Mouse (Mus musculus) stomach, embryonic 16.5 days (tissue): ENCODE measurements around the gene Vopp1. TPM values are rescaled to one million over a fixed set of nuclear protein-coding genes. Genes with fewer than 3 reads are reported as not detected.
A peak's percentile ranks its signal among the peaks of the same experiment; 100 is the strongest.

ENCODE experiments used
- ATAC-seq: fragments of 200-750 bp; cut with Nextera tagmentation; 2 replicates; pipeline ENCODE4 v1.8.0; 2017; ENCODE audit warnings: moderate number of reproducible peaks, moderate TSS enrichment; ENCODE audit not compliant: insufficient read depth, low FRiP score
- H3K27ac ChIP-seq: fragments of 300-500 bp; sonication (generic); 2 replicates; pipeline ENCODE4 v1.5.1; 2014; ENCODE audit warnings: low read length
- H3K27me3 ChIP-seq: fragments of 300-500 bp; sonication (generic); 2 replicates; pipeline ENCODE4 v1.6.1; 2014; ENCODE audit warnings: low read length, control low read depth, mixed read lengths; ENCODE audit not compliant: control insufficient read depth, insufficient read depth
- H3K36me3 ChIP-seq: fragments of 300-500 bp; sonication (generic); 2 replicates; pipeline ENCODE4 v1.6.1; 2014; ENCODE audit warnings: low read length; ENCODE audit not compliant: control insufficient read depth, insufficient read depth
- H3K4me1 ChIP-seq: fragments of 300-500 bp; sonication (generic); 2 replicates; pipeline ENCODE4 v1.6.1; 2014; ENCODE audit warnings: low read length, control low read depth, mixed read lengths; ENCODE audit not compliant: control insufficient read depth, insufficient read depth
- H3K4me2 ChIP-seq: fragments of 300-500 bp; sonication (generic); 2 replicates; pipeline ENCODE4 v1.6.1; 2014; ENCODE audit warnings: low read depth, low read length, mixed read lengths
- H3K4me3 ChIP-seq: fragments of 300-500 bp; sonication (generic); replicated peaks from 2 replicates; pipeline ENCODE4 v1.5.1; 2014; ENCODE audit warnings: mild to moderate bottlenecking, low read length
- H3K9ac ChIP-seq: fragments of 300-500 bp; sonication (generic); 2 replicates; pipeline ENCODE4 v1.6.1; 2014; ENCODE audit warnings: low read length
- H3K9me3 ChIP-seq: fragments of 300-500 bp; sonication (generic); replicated peaks from 2 replicates; pipeline ENCODE4 v1.6.1; 2016; ENCODE audit warnings: low read length, control low read depth; ENCODE audit not compliant: control insufficient read depth
- WGBS: fragments of 180-500 bp; shearing (Covaris S2); extraction: QIAGEN DNeasy Blood & Tissue Kit; methylation state at CpG from one replicate; pipeline ENCODE4 v1.1.7; 2014; 5-methylcytosine and 5-hydroxymethylcytosine counted together
- polyA plus RNA-seq: library from polyadenylated mRNA; unstranded; fragments of >200 nt; fragmentation: Nextera tagmentation; extraction: Ambion mirVana; gene quantifications from 2 replicates; pipeline ENCODE4 v1.2.1, GENCODE M21; 2015

Vopp1 gene
- polyA plus RNA-seq, 1 experiment from 2014 or later = 48.6 TPM

GRCm38 (mm10) chr6:57743333-57743732 is 81.6 kb downstream of the Vopp1 start:
- Histone ChIP-seq H3K27ac (no peak overlapping the region), H3K4me3 (no peak overlapping the region), H3K9ac (no peak overlapping the region), H3K36me3 (0 out of 2 replicates have a peak, but pooled peaks cover 5% of the 10 kb centered on the region), H3K27me3 (no peaks in the 10 kb centered on the region), H3K9me3 (no peaks in the 10 kb centered on the region), H3K4me1 (no peaks in the 10 kb centered on the region; the same call in 1 of the 2 replicates), H3K4me2 (no peak overlapping the region)
- WGBS = 83% methylated on average over 2 of the region's 2 CpGs
- no peak for ATAC-seq

GRCm38 (mm10) chr6:57742749-57743148 is 82.2 kb downstream of the Vopp1 start:
- H3K27ac ChIP-seq = no peak overlapping the region
- WGBS = 91% methylated on average over 1 of the region's 1 CpGs
- no peak overlapping the region for H3K9ac ChIP-seq
- ATAC-seq = no peak
- H3K4me1 ChIP-seq = no peaks in the 10 kb centered on the region; the same call in 1 of the 2 replicates
- H3K27me3 ChIP-seq = no peaks in the 10 kb centered on the region
- no peak overlapping the region for H3K4me2 ChIP-seq
- H3K9me3 ChIP-seq = no peaks in the 10 kb centered on the region
- H3K36me3 ChIP-seq = 0 out of 2 replicates have a peak, but pooled peaks cover 5% of the 10 kb centered on the region
- H3K4me3 ChIP-seq = no peak overlapping the region

- H3K27me3 ChIP-seq = no peaks in the 10 kb centered on the region
- H3K4me1 ChIP-seq = no peaks in the 10 kb centered on the region
- H3K4me2 ChIP-seq = no peak overlapping the region
- no peak overlapping the region for H3K4me3 ChIP-seq
- no peak overlapping the region for H3K9ac ChIP-seq
- H3K27ac ChIP-seq = no peak overlapping the region
- ATAC-seq = no peak
- H3K36me3 ChIP-seq = no peaks in the 10 kb centered on the region
- no peaks in the 10 kb centered on the region for H3K9me3 ChIP-seq
- 80% methylated on average over 1 of the region's 1 CpGs for WGBS
Measured at GRCm38 (mm10) chr6:57721347-57721746, 103.6 kb downstream of the Vopp1 start.

- no peak overlapping the region for H3K4me2 ChIP-seq
- 7% methylated on average over 1 of the region's 1 CpGs for WGBS
Measured at GRCm38 (mm10) chr6:57711726-57712125, 113.2 kb downstream of the Vopp1 start.

GRCm38 (mm10) chr6:57706721-57707120 is 118.2 kb downstream of the Vopp1 start:
- Histone ChIP-seq H3K27me3 (no peaks in the 10 kb centered on the region), H3K9me3 (no peaks in the 10 kb centered on the region), H3K27ac (no peak overlapping the region), H3K36me3 (no peaks in the 10 kb centered on the region), H3K4me3 (no peak overlapping the region), H3K4me2 (no peak overlapping the region), H3K9ac (no peak overlapping the region), H3K4me1 (peaks cover 10% of the 10 kb centered on the region)
- 90% methylated on average over 1 of the region's 1 CpGs for WGBS
- ATAC-seq = no peak

More at GRCm38 (mm10) chr6:57711726-57712125, 113.2 kb downstream of the Vopp1 start:
- Histone ChIP-seq H3K9ac (no peak overlapping the region), H3K9me3 (no peaks in the 10 kb centered on the region), H3K27ac (no peak overlapping the region), H3K27me3 (no peaks in the 10 kb centered on the region), H3K36me3 (no peaks in the 10 kb centered on the region), H3K4me1 (0 out of 2 replicates have a peak, but pooled peaks cover 3% of the 10 kb centered on the region), H3K4me3 (no peak overlapping the region)
- ATAC-seq = no peak

- ATAC-seq = no peak
- Histone ChIP-seq H3K9ac (peak overlapping the region; percentile 89), H3K27ac (peak overlapping the region; percentile 98; the same call in 1 of the 2 replicates), H3K4me3 (peak overlapping the region; percentile 95), H3K4me2 (peak overlapping the region; percentile 66), H3K36me3 (no peaks in the 10 kb centered on the region), H3K27me3 (no peaks in the 10 kb centered on the region), H3K9me3 (no peaks in the 10 kb centered on the region), H3K4me1 (peaks cover 7% of the 10 kb centered on the region)
- 11% methylated on average over 2 of the region's 2 CpGs for WGBS
Measured at GRCm38 (mm10) chr6:57703703-57704102, 121.3 kb downstream of the Vopp1 start.

GRCm38 (mm10) chr6:57702743-57703499 is 122.0 kb downstream of the Vopp1 start:
- under 1% methylated on average over 59 of the region's 59 CpGs for WGBS
- Histone ChIP-seq H3K4me2 (peak overlapping the region; percentile 66), H3K36me3 (no peaks in the 10 kb centered on the region), H3K27ac (peak overlapping the region; percentile 98), H3K9me3 (no peaks in the 10 kb centered on the region), H3K4me3 (peak overlapping the region; percentile 95), H3K27me3 (no peaks in the 10 kb centered on the region), H3K9ac (peak overlapping the region; percentile 89), H3K4me1 (peaks cover 7% of the 10 kb centered on the region)
- peak; percentile 99 for ATAC-seq

GRCm38 (mm10) chr6:57702376-57702742 is 122.6 kb downstream of the Vopp1 start, which contains the start of gene Lancl2:
TSS of gene Lancl2 (plus strand) at chr6:57702540.
- H3K27me3 ChIP-seq = no peaks in the 10 kb centered on the region
- peak within 1 kb of the TSS; percentile 95 for H3K4me3 ChIP-seq
- H3K4me2 ChIP-seq = peak within 1 kb of the TSS; percentile 66
- no peaks in the 10 kb centered on the region for H3K36me3 ChIP-seq
- peak within 1 kb of the TSS; percentile 98 for H3K27ac ChIP-seq
- no peaks in the 10 kb centered on the region for H3K9me3 ChIP-seq
- H3K4me1 ChIP-seq = peaks cover 7% of the 10 kb centered on the region
- peak; percentile 2; the same call in 1 of the 2 replicates for ATAC-seq
- WGBS = under 1% methylated on average over 10 of the region's 10 CpGs
- H3K9ac ChIP-seq = peak within 1 kb of the TSS; percentile 89

- no peaks in the 10 kb centered on the region for H3K36me3 ChIP-seq
- no peak overlapping the region; the same call in 1 of the 2 replicates for H3K4me2 ChIP-seq
- no peaks in the 10 kb centered on the region for H3K27me3 ChIP-seq
- no peak overlapping the region for H3K9ac ChIP-seq
- no peak for ATAC-seq
- WGBS = 71% methylated on average over 4 of the region's 4 CpGs
- H3K4me3 ChIP-seq = no peak overlapping the region; the same call in 1 of the 2 replicates
- no peak overlapping the region for H3K27ac ChIP-seq
- peaks cover 7% of the 10 kb centered on the region for H3K4me1 ChIP-seq
- H3K9me3 ChIP-seq = no peaks in the 10 kb centered on the region
Measured at GRCm38 (mm10) chr6:57701686-57702085, 123.3 kb downstream of the Vopp1 start.
